Mouse (Mus musculus) gastrocnemius, adult 2 months (tissue): ENCODE results near the gene Mcam. TPM values are rescaled to one million over a fixed set of nuclear protein-coding genes. Genes with fewer than 3 reads are reported as not detected.

Experiments
- DNase-seq: peaks from one replicate; pipeline ENCODE4 v3.0.0; 2022
- H3K27ac ChIP-seq: fragments of 200-600 bp; 2 replicates; pipeline ENCODE4 v1.8.1; 2022; ENCODE audit warnings: mild to moderate bottlenecking
- H3K4me3 ChIP-seq: fragments of 200-600 bp; 2 replicates; pipeline ENCODE4 v1.8.1; 2022; ENCODE audit warnings: mild to moderate bottlenecking, moderate library complexity
- CTCF ChIP-seq: fragments of 200-600 bp; IDR thresholded peaks from 2 replicates; pipeline ENCODE4 v1.8.1; 2022; ENCODE audit warnings: antibody characterized with exemption, mild to moderate bottlenecking, moderate library complexity
- intact Hi-C: fragments of 180-260 bp; cut with DNase I; formaldehyde crosslinking; loops from one replicate; pipeline ENCODE4 v1.15.1; 2025
- total RNA-seq, 2 experiments: library from RNA; stranded (reverse); gene quantifications; 2 replicates each; pipeline ENCODE4 v1.2.3; 2021

The Mcam gene
- total RNA-seq, 2 experiments from 2014 or later, result 17.5 to 24.4 TPM

- peak; percentile 73 for TF ChIP-seq CTCF
- DNase-seq, result no peak
- Histone ChIP-seq H3K4me3 (no peak overlapping the region), H3K27ac (peak overlapping the region; percentile 2; the same call in 1 of the 2 replicates)
- intact Hi-C loops, result no loop called here
Measured at GRCm38 (mm10) chr9:44147290-44147689, 13.0 kb downstream of the Mcam start.

DNA sequence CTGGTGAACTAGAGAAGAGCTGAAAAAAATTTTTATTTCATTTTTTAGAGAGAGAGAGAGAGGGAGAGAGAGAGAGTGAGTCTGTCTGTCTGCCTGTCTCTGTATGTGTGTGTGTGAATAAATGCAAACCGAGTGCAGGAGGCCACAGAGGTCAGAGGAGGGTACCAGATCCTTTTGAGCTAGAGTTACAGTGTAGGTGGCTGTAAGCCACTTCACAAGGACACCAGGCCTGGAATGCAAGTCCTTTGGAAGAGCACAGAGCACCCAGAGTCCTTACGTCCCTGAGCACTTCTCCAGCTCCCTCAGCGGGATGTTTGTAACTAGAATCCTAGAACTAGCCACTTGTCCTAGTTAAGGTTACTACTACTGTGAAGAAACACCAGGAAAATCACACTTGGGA, 25.6 kb downstream of the Mcam start:
- intact Hi-C loops, result no loop called here
- DNase-seq, result no peak
- Histone ChIP-seq H3K4me3 (no peak overlapping the region), H3K27ac (peak overlapping the region; percentile 69)
- no peak for TF ChIP-seq CTCF

GRCm38 (mm10) chr9:44168931-44169330, 34.7 kb downstream of the Mcam start:
- no peak overlapping the region for H3K4me3 ChIP-seq
- TF ChIP-seq CTCF, result no peak
- DNase-seq, result no peak
- no peak overlapping the region for H3K27ac ChIP-seq
- intact Hi-C loops, result no loop called here

- intact Hi-C loops, result loop anchor here (5.0 to 10.0 kb wide), 2 partner anchors 38 to 64 kb away; partner anchors contain the start of genes Cbl and Mcam
- peak; percentile 51 for DNase-seq
- Histone ChIP-seq H3K4me3 (no peak overlapping the region), H3K27ac (peak overlapping the region; percentile 67)
- no peak for TF ChIP-seq CTCF
Measured at GRCm38 (mm10) chr9:44170691-44171151, 36.5 kb downstream of the Mcam start.

DNA sequence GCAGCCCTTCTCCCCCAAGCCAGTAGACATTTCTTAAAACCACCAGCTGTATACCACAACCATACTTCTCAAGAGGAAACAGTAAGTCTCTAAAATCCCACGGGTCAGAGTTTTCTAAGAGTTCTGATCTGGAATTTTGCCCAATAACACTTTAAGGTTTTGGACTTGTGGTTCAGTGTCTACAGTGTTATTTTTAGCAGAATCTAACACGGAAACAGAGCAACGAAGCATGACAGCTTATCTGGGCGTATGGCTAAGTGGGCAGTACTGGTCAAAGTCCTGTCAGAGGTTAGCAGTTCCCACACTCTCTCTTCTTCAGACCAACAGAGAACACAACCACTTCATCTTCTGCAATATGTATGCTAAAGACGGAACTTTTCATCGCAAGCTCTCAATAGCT, 41.3 kb downstream of the Mcam start:
- peak overlapping the region; percentile 81 for H3K27ac ChIP-seq
- intact Hi-C loops, result loop anchor here (10.0 kb wide), 1 partner anchor 59 kb away; the partner anchor contains the start of gene Cbl
- DNase-seq, result no peak
- TF ChIP-seq CTCF, result no peak
- no peak overlapping the region for H3K4me3 ChIP-seq

GRCm38 (mm10) chr9:44175957-44176356, 41.7 kb downstream of the Mcam start:
- no peak for DNase-seq
- Histone ChIP-seq H3K27ac (peak overlapping the region; percentile 81), H3K4me3 (no peak overlapping the region)
- intact Hi-C loops, result loop anchor here (10.0 kb wide), 1 partner anchor 59 kb away; the partner anchor contains the start of gene Cbl
- no peak for TF ChIP-seq CTCF

GRCm38 (mm10) chr9:44177405-44177804, 43.1 kb downstream of the Mcam start:
- DNase-seq, result no peak
- H3K27ac ChIP-seq, result peak overlapping the region; percentile 81
- intact Hi-C loops, result loop anchor here (10.0 kb wide), 1 partner anchor 57 kb away; the partner anchor contains the start of gene Cbl
- no peak overlapping the region for H3K4me3 ChIP-seq
- TF ChIP-seq CTCF, result no peak

DNA sequence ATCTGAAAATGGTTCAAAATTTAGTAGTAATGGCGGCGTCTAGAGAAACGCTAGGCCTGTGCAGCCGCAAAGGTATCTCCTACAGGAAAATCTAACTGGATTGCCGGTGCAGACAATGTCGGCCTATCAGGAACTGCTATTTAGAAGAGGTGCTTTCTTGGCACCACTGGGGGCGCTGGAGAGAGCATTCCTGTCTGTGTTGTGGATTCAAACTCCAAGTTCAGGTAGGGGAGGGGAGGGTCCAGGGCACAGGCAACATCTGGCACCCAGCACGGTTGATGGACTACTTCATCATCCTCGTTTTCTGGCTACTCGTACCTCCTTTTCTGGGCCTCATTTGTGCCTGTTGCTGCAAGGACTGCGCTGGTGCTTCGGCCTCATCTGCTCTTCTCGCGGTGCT, 44.1 kb downstream of the Mcam start:
- intact Hi-C loops, result loop anchor here (10.0 kb wide), 1 partner anchor 56 kb away; the partner anchor contains the start of gene Cbl
- Histone ChIP-seq H3K27ac (peak overlapping the region; percentile 28; the same call in 1 of the 2 replicates), H3K4me3 (no peak overlapping the region)
- DNase-seq, result no peak
- TF ChIP-seq CTCF, result peak; percentile 40; the same call in 1 of the 2 replicates

DNA sequence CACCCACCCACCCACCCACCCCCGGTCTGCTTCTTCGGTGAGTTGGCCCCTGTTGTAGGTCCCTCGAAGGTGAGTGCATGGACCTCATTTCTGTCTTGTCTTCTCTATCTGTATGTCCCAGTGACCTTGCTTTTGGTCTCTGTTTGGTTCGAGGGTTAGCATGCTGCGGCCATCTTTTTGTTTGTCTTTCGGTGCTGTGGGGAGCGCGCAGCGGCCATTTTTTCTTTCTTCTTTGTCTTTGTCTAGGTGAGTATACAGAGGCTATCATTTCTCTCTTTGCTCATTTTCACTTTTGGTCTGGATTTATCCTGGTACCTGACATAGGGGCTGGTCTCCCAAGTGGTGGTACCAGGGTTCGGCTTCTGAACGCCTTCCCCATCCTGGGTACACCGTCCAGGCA, 44.5 kb downstream of the Mcam start:
- intact Hi-C loops, result loop anchor here (10.0 kb wide), 1 partner anchor 56 kb away; the partner anchor contains the start of gene Cbl
- Histone ChIP-seq H3K4me3 (no peak overlapping the region), H3K27ac (no peak overlapping the region; the same call in 1 of the 2 replicates)
- DNase-seq, result no peak
- no peak for TF ChIP-seq CTCF

- peak overlapping the region; percentile 40 for H3K27ac ChIP-seq
- intact Hi-C loops, result no loop called here
- TF ChIP-seq CTCF, result no peak
- DNase-seq, result no peak
- no peak overlapping the region for H3K4me3 ChIP-seq
Measured at GRCm38 (mm10) chr9:44181537-44181936, 47.3 kb downstream of the Mcam start.

DNA sequence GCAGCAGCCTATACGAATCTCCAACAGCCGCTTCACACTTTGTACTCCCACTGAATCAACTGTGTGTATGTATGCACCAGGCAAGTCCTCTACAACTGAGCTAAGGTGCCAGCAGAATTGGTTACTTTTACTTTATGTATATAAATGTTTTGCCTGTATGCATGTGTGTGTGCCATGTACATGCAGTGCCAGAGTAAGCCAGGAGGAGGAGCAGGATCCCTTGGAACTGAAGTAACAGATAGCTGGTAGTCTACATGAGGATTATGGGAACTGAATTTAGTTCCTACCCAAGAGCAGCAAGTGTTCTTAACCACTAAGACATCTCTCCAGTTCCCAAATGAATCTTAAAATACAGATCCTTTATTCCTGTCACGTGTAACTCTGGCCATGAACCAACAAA, 48.0 kb downstream of the Mcam start:
- peak; percentile 57 for TF ChIP-seq CTCF
- Histone ChIP-seq H3K27ac (peak overlapping the region; percentile 38), H3K4me3 (no peak overlapping the region)
- peak; percentile 41 for DNase-seq
- intact Hi-C loops, result no loop called here

GRCm38 (mm10) chr9:44188223-44188622, 54.0 kb downstream of the Mcam start:
- H3K4me3 ChIP-seq, result no peak overlapping the region
- intact Hi-C loops, result no loop called here
- no peak overlapping the region for H3K27ac ChIP-seq
- no peak for DNase-seq
- TF ChIP-seq CTCF, result no peak

- Histone ChIP-seq H3K4me3 (no peak overlapping the region), H3K27ac (no peak overlapping the region)
- no peak for DNase-seq
- intact Hi-C loops, result no loop called here
- TF ChIP-seq CTCF, result no peak
Measured at GRCm38 (mm10) chr9:44191166-44191565, 56.9 kb downstream of the Mcam start.

GRCm38 (mm10) chr9:44192312-44192711, 58.0 kb downstream of the Mcam start:
- Histone ChIP-seq H3K4me3 (no peak overlapping the region), H3K27ac (no peak overlapping the region)
- no peak for DNase-seq
- no peak for TF ChIP-seq CTCF
- intact Hi-C loops, result no loop called here

Other genes starting within 250 kb of the Mcam start
- gene Thy1, start 91.1 kb upstream of the Mcam start, total RNA-seq, result 1 to 10 TPM; 9.3 to 9.8 TPM
- gene Usp2, start 67.4 kb upstream of the Mcam start, total RNA-seq, result 100 to 1,000 TPM; 223 to 228 TPM
- not detected for gene Mfrp, start 32.7 kb upstream of the Mcam start, total RNA-seq
- 1 to 10 TPM; 2.5 to 7.6 TPM for gene C1qtnf5, start 27.2 kb upstream of the Mcam start, total RNA-seq
- gene Gm49380, start 21.0 kb upstream of the Mcam start, total RNA-seq, result 1 to 10 TPM in 1 of 2 experiments, under 1 TPM in 1; 0.71 to 1.4 TPM
- 1 to 10 TPM; 3.0 to 3.1 TPM for gene Rnf26, start 21.0 kb upstream of the Mcam start, total RNA-seq
- 10 to 100 TPM in 1 of 2 experiments, 1 to 10 TPM in 1; 7.5 to 13.4 TPM for gene Cbl, start 99.6 kb downstream of the Mcam start, total RNA-seq
- not detected for gene Ccdc153, start 106.2 kb downstream of the Mcam start, total RNA-seq
- gene Pdzd3, start 117.0 kb downstream of the Mcam start, total RNA-seq, result 1 to 10 TPM in 1 of 2 experiments, under 1 TPM in 1; 0.97 to 1.6 TPM
- 10 to 100 TPM; 19.2 to 20.8 TPM for gene Nlrx1, start 134.1 kb downstream of the Mcam start, total RNA-seq
- under 1 TPM; 0.28 to 0.97 TPM for gene Abcg4, start 154.1 kb downstream of the Mcam start, total RNA-seq
- 1 to 10 TPM; 6.3 to 6.8 TPM for gene Hinfp, start 171.2 kb downstream of the Mcam start, total RNA-seq
- 10 to 100 TPM; 14.9 to 17.8 TPM for gene C2cd2l, start 185.8 kb downstream of the Mcam start, total RNA-seq
- gene Dpagt1, start 191.6 kb downstream of the Mcam start, total RNA-seq, result 10 to 100 TPM; 12.3 to 14.1 TPM
- 1 to 10 TPM; 8.4 to 8.7 TPM for gene H2afx, start 200.2 kb downstream of the Mcam start, total RNA-seq
- gene Hmbs, start 209.8 kb downstream of the Mcam start, total RNA-seq, result 10 to 100 TPM; 21.9 to 29.1 TPM
- gene Vps11, start 227.2 kb downstream of the Mcam start, total RNA-seq, result 10 to 100 TPM; 16.6 to 19.5 TPM
- 10 to 100 TPM; 24.2 to 33.6 TPM for gene Hyou1, start 245.0 kb downstream of the Mcam start, total RNA-seq